Mouse (Mus musculus) cerebellum, postnatal 10 days (tissue): ENCODE measurements at regions not wholly inside any gene's neighbourhood (a gene's known extent, or its start where the extent isn't known, plus 50 kb on each side); places are given as distances from the start of the nearest gene placed in this dataset.

Experiments
- DNase-seq, 2 experiments: peaks; one replicate each; pipeline ENCODE4 v3.0.0; 2021; ENCODE audit warnings: mixed read lengths in 2 of 2

- peak; percentile 51 to 54 for DNase-seq
These were observed 87.0 kb upstream of the Sphkap start for GRCm38 (mm10) chr1:83495022-83495421.

- peak in 1 of 2 experiments; percentile 15 for DNase-seq
These were observed 71.1 kb upstream of the Sphkap start for GRCm38 (mm10) chr1:83479111-83479510.
